Mouse (Mus musculus): Measurements from ENCODE around the gene Ehd2. TPM values are rescaled to one million over a fixed set of nuclear protein-coding genes. Genes with fewer than 3 reads are reported as not detected.

Ehd2 gene
- polyA plus RNA-seq, 1 experiment, result 30.2 TPM

DNA sequence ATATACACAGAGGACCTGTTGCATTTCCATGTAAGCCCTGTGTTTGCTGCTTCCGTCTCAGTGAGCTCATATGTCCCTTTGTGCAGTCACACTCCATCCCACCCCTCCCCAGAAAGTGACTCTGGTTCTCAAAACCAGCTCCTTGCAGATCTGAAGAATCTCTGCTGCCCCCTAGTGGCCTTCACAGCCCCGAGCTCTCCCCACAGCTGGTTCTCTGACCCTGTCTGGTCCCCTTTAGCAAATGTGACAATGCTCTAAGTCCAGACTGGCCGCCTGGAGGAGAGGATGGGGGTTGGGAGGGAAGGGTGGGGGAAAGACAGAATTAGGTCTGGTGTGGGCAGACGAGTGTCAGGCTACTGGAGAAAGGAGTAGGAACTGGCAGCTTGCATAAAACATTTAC, 55.2 kb downstream of the Ehd2 start:
- DNase-seq, result peak; percentile 63
- Histone ChIP-seq H3K27me3 (replicated peaks; ENCODE audit: control insufficient read depth, insufficient read depth, low read length) (no peaks in the 10 kb centered on the region), H3K36me3 (ENCODE audit: control insufficient read depth, insufficient read depth, low read length) (no peaks in the 10 kb centered on the region), H3K4me3 (ENCODE audit: insufficient read depth, low read depth, low read length) (no peak overlapping the region), H3K4me1 (ENCODE audit: control insufficient read depth, insufficient read depth, low read length) (no peaks in the 10 kb centered on the region), H3K27ac (ENCODE audit: insufficient read depth, low read depth, low read length) (no peak overlapping the region)
- WGBS, result 2% methylated on average over 4 of the region's 4 CpGs
- TF ChIP-seq POLR2A (IDR thresholded peaks at IDR 0.05; ENCODE audit: low read depth, low read length) (no peak), CTCF (conservative IDR thresholded peaks at IDR 0.05; ENCODE audit: insufficient read depth, insufficient read length, low read depth, low read length) (peak; percentile 72)

DNA sequence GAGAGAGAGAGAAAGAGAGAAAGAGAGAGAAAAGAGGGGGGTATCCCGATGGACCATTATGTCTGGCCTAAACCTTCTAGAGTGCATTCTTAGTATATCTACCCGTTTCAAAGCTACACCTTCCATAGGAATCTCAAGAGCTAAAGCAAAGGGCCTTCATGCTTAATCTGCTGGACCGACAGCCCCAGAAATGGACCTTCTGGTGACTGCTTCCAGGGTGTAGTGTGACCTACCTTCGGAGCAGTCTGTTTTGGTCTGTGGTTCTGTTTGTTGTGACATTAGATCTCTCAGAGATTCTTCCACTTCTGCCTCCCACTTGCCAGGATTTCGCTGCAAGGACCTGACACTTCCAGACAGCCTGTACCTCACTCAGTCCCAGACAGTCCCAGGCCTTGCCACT, 56.8 kb downstream of the Ehd2 start:
- H3K4me1 ChIP-seq (ENCODE audit: control insufficient read depth, insufficient read depth, low read length), result no peaks in the 10 kb centered on the region
- no peaks in the 10 kb centered on the region for H3K27me3 ChIP-seq (replicated peaks; ENCODE audit: control insufficient read depth, insufficient read depth, low read length)
- no peak for DNase-seq
- 74% methylated on average over 5 of the region's 5 CpGs for WGBS
- H3K4me3 ChIP-seq (ENCODE audit: insufficient read depth, low read depth, low read length), result no peak overlapping the region
- H3K27ac ChIP-seq (ENCODE audit: insufficient read depth, low read depth, low read length), result no peak overlapping the region
- TF ChIP-seq POLR2A (IDR thresholded peaks at IDR 0.05; ENCODE audit: low read depth, low read length) (no peak), CTCF (conservative IDR thresholded peaks at IDR 0.05; ENCODE audit: insufficient read depth, insufficient read length, low read depth, low read length) (no peak)
- H3K36me3 ChIP-seq (ENCODE audit: control insufficient read depth, insufficient read depth, low read length), result no peaks in the 10 kb centered on the region

- Histone ChIP-seq H3K27ac (ENCODE audit: insufficient read depth, low read depth, low read length) (no peak overlapping the region), H3K27me3 (replicated peaks; ENCODE audit: control insufficient read depth, insufficient read depth, low read length) (no peaks in the 10 kb centered on the region), H3K36me3 (ENCODE audit: control insufficient read depth, insufficient read depth, low read length) (no peaks in the 10 kb centered on the region), H3K4me3 (ENCODE audit: insufficient read depth, low read depth, low read length) (no peak overlapping the region), H3K4me1 (ENCODE audit: control insufficient read depth, insufficient read depth, low read length) (no peaks in the 10 kb centered on the region)
- TF ChIP-seq POLR2A (IDR thresholded peaks at IDR 0.05; ENCODE audit: low read depth, low read length), result no peak
- no peak for TF ChIP-seq CTCF (conservative IDR thresholded peaks at IDR 0.05; ENCODE audit: insufficient read depth, insufficient read length, low read depth, low read length)
- DNase-seq, result no peak
- 85% methylated on average over 8 of the region's 8 CpGs for WGBS
These were observed 59.3 kb downstream of the Ehd2 start for GRCm38 (mm10) chr7:15907971-15908590.

- H3K4me3 ChIP-seq (ENCODE audit: insufficient read depth, low read depth, low read length), result no peak overlapping the region
- DNase-seq, result no peak
- H3K27ac ChIP-seq (ENCODE audit: insufficient read depth, low read depth, low read length), result no peak overlapping the region
- WGBS, result 84% methylated on average over 1 of the region's 1 CpGs
- TF ChIP-seq POLR2A (IDR thresholded peaks at IDR 0.05; ENCODE audit: low read depth, low read length), result no peak
- TF ChIP-seq CTCF (conservative IDR thresholded peaks at IDR 0.05; ENCODE audit: insufficient read depth, insufficient read length, low read depth, low read length), result no peak
- H3K27me3 ChIP-seq (replicated peaks; ENCODE audit: control insufficient read depth, insufficient read depth, low read length), result no peaks in the 10 kb centered on the region
- no peaks in the 10 kb centered on the region for H3K36me3 ChIP-seq (ENCODE audit: control insufficient read depth, insufficient read depth, low read length)
- H3K4me1 ChIP-seq (ENCODE audit: control insufficient read depth, insufficient read depth, low read length), result no peaks in the 10 kb centered on the region
These were observed 60.8 kb downstream of the Ehd2 start for GRCm38 (mm10) chr7:15906602-15907001.

- DNase-seq, result no peak
- TF ChIP-seq CTCF (conservative IDR thresholded peaks at IDR 0.05; ENCODE audit: insufficient read depth, insufficient read length, low read depth, low read length) (no peak), POLR2A (IDR thresholded peaks at IDR 0.05; ENCODE audit: low read depth, low read length) (no peak)
- Histone ChIP-seq H3K4me3 (ENCODE audit: insufficient read depth, low read depth, low read length) (no peak overlapping the region), H3K27ac (ENCODE audit: insufficient read depth, low read depth, low read length) (no peak overlapping the region), H3K4me1 (ENCODE audit: control insufficient read depth, insufficient read depth, low read length) (no peaks in the 10 kb centered on the region), H3K27me3 (replicated peaks; ENCODE audit: control insufficient read depth, insufficient read depth, low read length) (no peaks in the 10 kb centered on the region), H3K36me3 (ENCODE audit: control insufficient read depth, insufficient read depth, low read length) (no peaks in the 10 kb centered on the region)
- 85% methylated on average over 7 of the region's 7 CpGs for WGBS
These were observed 61.5 kb downstream of the Ehd2 start for GRCm38 (mm10) chr7:15905861-15906260.

DNA sequence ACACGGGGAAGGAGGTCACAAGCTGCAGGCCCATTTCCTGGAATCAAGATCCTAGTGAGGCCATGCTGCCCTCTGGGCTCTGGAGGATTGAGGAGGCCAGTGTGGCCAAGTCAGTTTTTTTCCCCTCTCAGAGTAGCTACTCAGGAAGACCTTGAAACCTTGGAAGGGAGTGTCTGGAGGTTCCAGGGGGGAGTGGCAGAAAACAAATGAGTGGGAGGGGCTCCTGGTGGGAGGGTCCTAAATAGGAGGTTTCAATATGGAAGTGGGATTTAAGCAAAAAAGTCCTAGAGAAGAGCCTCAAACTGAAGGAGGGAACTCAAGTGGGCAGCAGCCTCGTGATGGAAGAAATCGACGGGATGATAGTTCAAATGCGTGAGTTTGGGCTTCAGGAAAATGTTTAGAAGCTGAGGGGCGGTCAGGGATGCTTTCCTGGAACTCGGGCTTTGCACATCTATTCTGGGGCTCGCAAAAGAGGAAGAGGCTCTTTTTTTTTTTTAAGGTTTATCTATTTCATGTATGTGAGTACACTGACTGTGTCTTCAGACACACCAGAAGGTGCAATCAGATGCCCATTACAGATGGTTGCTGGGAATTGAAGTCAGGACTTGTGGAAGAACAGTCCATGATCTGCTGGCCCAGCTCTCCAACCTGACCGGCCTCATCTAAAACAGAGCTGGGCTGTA, 65.9 kb downstream of the Ehd2 start:
- Histone ChIP-seq H3K27ac (ENCODE audit: insufficient read depth, low read depth, low read length) (no peak overlapping the region), H3K36me3 (ENCODE audit: control insufficient read depth, insufficient read depth, low read length) (no peaks in the 10 kb centered on the region), H3K4me1 (ENCODE audit: control insufficient read depth, insufficient read depth, low read length) (no peaks in the 10 kb centered on the region), H3K4me3 (ENCODE audit: insufficient read depth, low read depth, low read length) (no peak overlapping the region), H3K27me3 (replicated peaks; ENCODE audit: control insufficient read depth, insufficient read depth, low read length) (no peaks in the 10 kb centered on the region)
- no peak for DNase-seq
- 75% methylated on average over 9 of the region's 9 CpGs for WGBS
- TF ChIP-seq POLR2A (IDR thresholded peaks at IDR 0.05; ENCODE audit: low read depth, low read length), result no peak
- no peak for TF ChIP-seq CTCF (conservative IDR thresholded peaks at IDR 0.05; ENCODE audit: insufficient read depth, insufficient read length, low read depth, low read length)

Other genes starting within 250 kb of the Ehd2 start
- not detected in 2 replicates for gene Obox5, start 217.4 kb downstream of the Ehd2 start, polyA plus RNA-seq (2012; rRNA removed)
- gene Obox6, start 127.9 kb downstream of the Ehd2 start, polyA plus RNA-seq (2012; rRNA removed), result not detected in 2 replicates
- gene Crx, start 87.6 kb downstream of the Ehd2 start, polyA plus RNA-seq (2012; rRNA removed), result not detected in 2 replicates
- not detected in 2 replicates for gene Crxos, start 85.0 kb downstream of the Ehd2 start, polyA plus RNA-seq (2012; rRNA removed)
- 236 and 288 TPM in 2 replicates for gene Selenow, start 45.2 kb downstream of the Ehd2 start, polyA plus RNA-seq (2012; rRNA removed)
- 87.9 and 88.9 TPM in 2 replicates for gene Nop53, start 21.5 kb downstream of the Ehd2 start, polyA plus RNA-seq (2012; rRNA removed)
- gene Bicra, start 80.4 kb upstream of the Ehd2 start, polyA plus RNA-seq (2012; rRNA removed), result 7.9 and 8.6 TPM in 2 replicates
- gene Zfp541, start 94.2 kb upstream of the Ehd2 start, polyA plus RNA-seq (2012; rRNA removed), result 0.03 TPM in 1 of 2 replicates, not detected in the other
- 177 and 207 TPM in 2 replicates for gene Napa, start 130.9 kb upstream of the Ehd2 start, polyA plus RNA-seq (2012; rRNA removed)
- 28.7 and 32.5 TPM in 2 replicates for gene Kptn, start 152.3 kb upstream of the Ehd2 start, polyA plus RNA-seq (2012; rRNA removed)
- gene Slc8a2, start 162.3 kb upstream of the Ehd2 start, polyA plus RNA-seq (2012; rRNA removed), result 0.33 and 0.38 TPM in 2 replicates
- 3.8 and 6.6 TPM in 2 replicates for gene Meis3, start 207.5 kb upstream of the Ehd2 start, polyA plus RNA-seq (2012; rRNA removed)